In the genomic region with DNA sequence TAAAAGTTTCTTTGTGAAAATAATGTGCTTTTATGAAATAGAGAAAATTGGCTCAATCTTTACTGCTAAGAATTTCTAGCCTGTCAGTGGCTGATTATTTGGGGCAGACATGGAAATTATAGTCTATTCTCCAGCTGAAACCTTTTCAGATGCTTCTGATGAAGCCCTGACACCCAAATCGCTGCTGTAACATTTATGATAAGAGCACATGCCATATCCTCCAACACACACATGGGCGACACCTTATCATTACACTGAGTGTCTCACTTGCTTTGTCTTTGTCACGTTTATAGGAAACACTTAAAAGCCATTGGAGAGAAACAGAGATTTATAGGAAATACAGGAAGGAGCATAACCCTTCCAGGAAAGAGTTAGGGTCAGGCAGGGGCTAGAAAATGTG, we compare ENCODE assay signal across 20 mouse cellular contexts.
"Had no signal": no experiment of that assay in that cellular context is flagged by ENCODE, and none has a peak within 500 bp of the region (broad histone marks: within the 10 kb centered on the region; RNA-seq: fewer than 3 reads in every experiment).

No protein-coding gene starts in this region.

- H3K4me2 ChIP-seq: lung, embryonic 14.5 days; midbrain, embryonic 12.5 days; neural tube, embryonic 13.5 days; neural tube, embryonic 15.5 days; stomach, embryonic 15.5 days had no signal

- DNase-seq: lung, adult 18-20 months; lung, embryonic 14.5 days; lung, postnatal 10 days; lung, postnatal 4 days; midbrain, embryonic 14.5 days; retina, postnatal 1 day; right cerebral cortex, adult 18-20 months; right cerebral cortex, postnatal 25 days; right cerebral cortex, postnatal 4 days; thymus, adult 2 months; thymus, postnatal 25 days; thymus, postnatal 4 days had no signal

- H3K9me3 ChIP-seq: midbrain, embryonic 10.5 days; midbrain, embryonic 12.5 days; neural tube, embryonic 13.5 days; neural tube, embryonic 15.5 days; stomach, embryonic 15.5 days had no signal

- H3K4me3 ChIP-seq: midbrain, embryonic 10.5 days; midbrain, embryonic 12.5 days; myocyte; neural tube, embryonic 13.5 days; neural tube, embryonic 15.5 days; stomach, embryonic 15.5 days had no signal

- H3K27ac ChIP-seq: midbrain, embryonic 10.5 days; midbrain, embryonic 12.5 days; neural tube, embryonic 13.5 days; neural tube, embryonic 15.5 days; stomach, embryonic 15.5 days; stomach, postnatal 0 days had no signal

- H3K9ac ChIP-seq: lung, embryonic 14.5 days; midbrain, embryonic 12.5 days; neural tube, embryonic 13.5 days; neural tube, embryonic 15.5 days; stomach, embryonic 15.5 days had no signal

- H3K4me1 ChIP-seq: midbrain, embryonic 12.5 days; neural tube, embryonic 13.5 days; neural tube, embryonic 15.5 days; stomach, embryonic 15.5 days had no signal

- ATAC-seq: midbrain, embryonic 16.5 days had no signal

- H3K27me3 ChIP-seq: midbrain, embryonic 12.5 days; neural tube, embryonic 13.5 days; neural tube, embryonic 15.5 days; stomach, embryonic 15.5 days had no signal

- H3K36me3 ChIP-seq: midbrain, embryonic 10.5 days; midbrain, embryonic 12.5 days; neural tube, embryonic 13.5 days; neural tube, embryonic 15.5 days; stomach, embryonic 15.5 days had no signal
